Mouse (Mus musculus) brain, embryonic 14.5 days (tissue): ENCODE data around the gene Msi2.

Experiments used
- CTCF ChIP-seq: fragments of 200-500 bp; IDR thresholded peaks from 2 replicates; pipeline ENCODE4 v1.5.1; 2012; ENCODE audit warnings: inconsistent platforms, mild to moderate bottlenecking, moderate library complexity, borderline replicate concordance; ENCODE audit not compliant: insufficient read depth, insufficient read length; ENCODE audit errors: extremely low read depth
- POLR2A ChIP-seq: fragments of 200-500 bp; IDR thresholded peaks from 2 replicates; pipeline ENCODE4 v1.6.1; 2012; ENCODE audit warnings: mild to moderate bottlenecking, inconsistent platforms, borderline replicate concordance; ENCODE audit not compliant: poor library complexity, insufficient read depth, insufficient read length, severe bottlenecking; ENCODE audit errors: extremely low read depth

DNA sequence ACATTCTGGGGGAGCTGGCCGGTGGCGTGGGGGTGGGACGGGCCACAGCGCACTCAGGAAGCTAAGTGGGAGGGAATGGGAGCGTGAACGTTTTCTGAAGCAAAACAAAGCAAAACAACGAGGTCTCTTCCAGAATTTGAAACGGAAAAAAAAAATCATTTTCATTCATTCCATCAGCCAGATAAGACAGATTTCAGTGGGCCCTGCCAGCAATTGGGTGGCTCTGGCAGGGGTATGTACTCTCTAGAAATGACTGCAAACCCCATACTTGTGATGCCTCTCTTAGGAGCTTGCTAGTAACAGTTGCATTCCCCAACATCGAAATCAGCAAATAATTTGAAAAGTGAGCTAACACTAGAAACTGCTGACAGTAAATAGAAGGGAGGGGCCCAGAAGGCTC is 335.9 kb downstream of the Msi2 start:
- no peak for TF ChIP-seq CTCF
- TF ChIP-seq POLR2A: no peak
